Mouse (Mus musculus) Muller cell, postnatal 12 days (primary cell): ENCODE measurements around the gene Mapk10.

Experiments used
- DNase-seq: peaks from one replicate; pipeline ENCODE4 v3.0.0-alpha.2; 2015; ENCODE audit errors: inconsistent ontology term

The Mapk10 gene

DNA sequence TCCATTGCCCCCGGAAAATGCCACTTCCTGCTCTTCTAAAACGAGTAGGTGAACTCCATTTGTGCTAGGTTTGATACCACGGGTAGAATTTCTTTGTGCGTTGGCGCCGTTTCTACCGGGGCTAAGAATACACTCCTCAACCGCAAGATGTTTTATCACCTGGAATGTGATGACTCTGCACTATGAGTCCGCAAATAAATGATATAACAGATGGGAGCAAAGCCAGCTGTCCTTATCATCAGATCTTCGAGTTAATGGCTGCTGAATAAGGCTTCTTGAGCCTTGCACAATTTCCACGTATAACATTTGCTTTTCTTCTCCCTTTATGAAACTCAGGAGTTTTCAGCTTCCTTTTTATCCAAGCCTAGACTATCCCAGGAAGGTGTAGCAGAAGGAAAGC, 351.4 kb downstream of the Mapk10 start:
- DNase-seq, result no peak

DNA sequence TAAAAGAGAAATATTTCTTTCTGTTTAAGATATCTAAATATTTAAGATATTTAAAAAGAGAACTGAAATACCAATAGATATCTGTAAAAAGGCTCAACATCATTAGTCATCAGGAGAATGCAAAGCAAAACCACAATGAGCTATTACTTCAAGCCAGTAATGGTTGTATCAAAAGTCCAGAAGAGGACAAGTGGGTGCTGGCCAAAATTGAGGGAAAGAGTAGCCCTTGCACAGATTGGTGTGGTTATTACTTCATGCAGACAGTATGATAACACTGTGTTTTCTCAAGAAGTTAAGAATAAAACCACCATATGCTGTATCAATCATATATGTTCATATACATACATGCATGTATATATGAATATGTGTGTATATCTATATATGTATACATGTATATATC, 353.1 kb downstream of the Mapk10 start:
- peak; percentile 60 for DNase-seq
